Mouse (Mus musculus) liver, adult 2 months (tissue): ENCODE data around the gene Selenok. TPM values are rescaled to one million over a fixed set of nuclear protein-coding genes. Genes with fewer than 3 reads are reported as not detected.
A peak's percentile ranks its signal among the peaks of the same experiment; 100 is the strongest.

Source experiments
- DNase-seq: peaks from one replicate; pipeline ENCODE4 v3.0.0-alpha.2; 2011; ENCODE audit warnings: low read depth, low spot score; ENCODE audit errors: extremely low read depth
- H3K27ac ChIP-seq: fragments of 200-500 bp; replicated peaks from 2 replicates; pipeline ENCODE4 v1.5.1; 2012; ENCODE audit warnings: low read depth, mild to moderate bottlenecking, control low read depth, inconsistent platforms, low read length; ENCODE audit not compliant: insufficient read depth
- H3K27me3 ChIP-seq: fragments of 200-500 bp; 2 replicates; pipeline ENCODE4 v1.6.1; 2012; ENCODE audit warnings: mild to moderate bottlenecking, moderate library complexity, low read length, inconsistent platforms; ENCODE audit not compliant: control insufficient read depth, insufficient read depth
- H3K36me3 ChIP-seq: fragments of 200-500 bp; 2 replicates; pipeline ENCODE4 v1.6.1; 2012; ENCODE audit warnings: low read length, inconsistent platforms; ENCODE audit not compliant: control insufficient read depth, insufficient read depth
- H3K4me1 ChIP-seq: fragments of 200-500 bp; 2 replicates; pipeline ENCODE4 v1.6.1; 2011; ENCODE audit warnings: low read length; ENCODE audit not compliant: control insufficient read depth, insufficient read depth
- H3K4me3 ChIP-seq: fragments of 200-500 bp; 2 replicates; pipeline ENCODE4 v1.5.1; 2011; ENCODE audit warnings: low read depth, mild to moderate bottlenecking, control low read depth, low read length, moderate library complexity; ENCODE audit not compliant: insufficient read depth
- H3K79me2 ChIP-seq: fragments of 200-500 bp; 2 replicates; pipeline ENCODE4 v1.6.1; 2012; ENCODE audit warnings: inconsistent platforms, mild to moderate bottlenecking, low read length, moderate library complexity; ENCODE audit not compliant: control insufficient read depth, insufficient read depth
- H3K9ac ChIP-seq: fragments of 200-500 bp; 2 replicates; pipeline ENCODE4 v1.6.1; 2012; ENCODE audit warnings: low read depth, mild to moderate bottlenecking, control low read depth, inconsistent platforms, low read length
- CTCF ChIP-seq: fragments of 200-500 bp; IDR thresholded peaks from 2 replicates; pipeline ENCODE4 v1.5.1; 2011; ENCODE audit warnings: low read depth, low read length, control low read depth
- POLR2A ChIP-seq: fragments of 200-500 bp; IDR thresholded peaks from 2 replicates; pipeline ENCODE4 v1.6.1; 2011; ENCODE audit warnings: low read length, control low read depth; ENCODE audit not compliant: insufficient read depth; ENCODE audit errors: extremely low read depth
- WGBS: fragments of 180-500 bp; shearing (Covaris S2); methylation state at CpG from one replicate; pipeline ENCODE4 v1.1.7; 2018; 5-methylcytosine and 5-hydroxymethylcytosine counted together
- polyA plus RNA-seq: library from polyadenylated mRNA; depleted of rRNA; stranded (reverse); fragments of >200 nt; gene quantifications from 2 replicates; pipeline ENCODE4 v1.2.3, GENCODE M21; 2012; rRNA removed
- total RNA-seq: library from RNA; depleted of rRNA; stranded (reverse); fragments of >200 nt; gene quantifications from 2 replicates; pipeline ENCODE4 v1.2.3, GENCODE M21; 2014; rRNA removed

The Selenok gene
- 91.5 and 106 TPM in 2 replicates for total RNA-seq
- polyA plus RNA-seq: 35.8 and 40.8 TPM in 2 replicates

DNA sequence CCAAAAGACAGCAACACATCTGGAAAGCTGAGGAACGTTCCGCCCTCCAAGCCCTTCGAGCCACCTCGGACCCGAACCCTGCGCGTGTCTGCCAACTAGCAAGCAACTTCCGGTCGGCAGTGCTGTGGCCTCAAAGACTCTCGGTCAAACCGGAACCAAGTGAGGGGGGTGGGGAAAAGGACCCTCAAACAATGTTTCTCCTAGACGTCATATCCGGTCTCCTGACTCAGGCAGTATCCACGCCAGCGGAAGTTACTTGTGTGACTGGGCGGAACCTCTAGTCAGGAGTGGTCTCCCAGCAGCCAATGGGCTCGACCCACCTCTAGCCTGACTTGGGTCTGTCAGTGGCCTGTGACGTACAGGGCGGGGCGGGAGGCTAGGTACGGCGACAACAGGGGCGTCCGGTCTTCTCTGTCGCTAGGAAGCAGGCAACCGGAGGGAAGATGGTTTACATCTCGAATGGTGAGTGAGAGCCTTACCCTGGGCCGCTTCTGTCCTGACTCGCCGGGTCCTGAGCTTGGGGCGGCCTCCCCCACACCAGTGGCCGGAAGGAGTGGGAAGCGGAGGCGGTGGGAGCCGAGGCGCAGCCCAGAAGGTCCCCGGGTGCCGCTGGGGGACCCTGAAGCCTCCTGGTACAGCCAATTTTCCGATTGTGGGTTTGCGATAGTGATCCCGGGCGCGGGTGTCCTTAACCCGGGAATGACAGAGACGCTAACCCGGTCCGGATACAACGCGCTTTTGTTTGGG is at the start of gene Selenok:
TSS of gene Selenok (plus strand) at position 234 of the 747 bp plus-strand sequence.
- Histone ChIP-seq H3K36me3 (peaks cover 30% of the 10 kb centered on the region), H3K4me3 (peak within 1 kb of the TSS; percentile 88), H3K4me1 (peaks cover 12% of the 10 kb centered on the region), H3K27ac (peak within 1 kb of the TSS; percentile 90), H3K27me3 (no peaks in the 10 kb centered on the region), H3K79me2 (peaks cover 9% of the 10 kb centered on the region; the same call in 1 of the 2 replicates), H3K9ac (peak within 1 kb of the TSS; percentile 92)
- DNase-seq: peak; percentile 97
- under 1% methylated on average over 49 of the region's 49 CpGs for WGBS
- peak; percentile 85; the same call in 1 of the 2 replicates for TF ChIP-seq POLR2A
- no peak for TF ChIP-seq CTCF

- WGBS: 68% methylated on average over 4 of the region's 4 CpGs
- Histone ChIP-seq H3K36me3 (no peaks in the 10 kb centered on the region), H3K27ac (no peak overlapping the region), H3K79me2 (no peaks in the 10 kb centered on the region), H3K27me3 (no peaks in the 10 kb centered on the region), H3K9ac (no peak overlapping the region), H3K4me3 (no peak overlapping the region), H3K4me1 (no peaks in the 10 kb centered on the region)
- no peak for DNase-seq
- no peak for TF ChIP-seq CTCF
- TF ChIP-seq POLR2A: no peak
Measured at GRCm38 (mm10) chr14:29928966-29929365, 39.1 kb upstream of the Selenok start.

GRCm38 (mm10) chr14:29935516-29935915 is 32.6 kb upstream of the Selenok start:
- H3K36me3 ChIP-seq: no peaks in the 10 kb centered on the region
- no peaks in the 10 kb centered on the region for H3K27me3 ChIP-seq
- WGBS: 70% methylated on average over 5 of the region's 5 CpGs
- TF ChIP-seq CTCF (no peak), POLR2A (no peak)
- no peaks in the 10 kb centered on the region for H3K79me2 ChIP-seq
- H3K4me3 ChIP-seq: no peak overlapping the region
- DNase-seq: no peak
- no peak overlapping the region for H3K9ac ChIP-seq
- H3K27ac ChIP-seq: no peak overlapping the region
- H3K4me1 ChIP-seq: no peaks in the 10 kb centered on the region

GRCm38 (mm10) chr14:29937466-29937865 is 30.6 kb upstream of the Selenok start:
- Histone ChIP-seq H3K27ac (no peak overlapping the region), H3K27me3 (no peaks in the 10 kb centered on the region), H3K36me3 (no peaks in the 10 kb centered on the region), H3K4me3 (no peak overlapping the region), H3K79me2 (no peaks in the 10 kb centered on the region), H3K9ac (no peak overlapping the region), H3K4me1 (no peaks in the 10 kb centered on the region)
- no peak for DNase-seq
- TF ChIP-seq CTCF (no peak), POLR2A (no peak)
- WGBS: 90% methylated on average over 15 of the region's 15 CpGs

DNA sequence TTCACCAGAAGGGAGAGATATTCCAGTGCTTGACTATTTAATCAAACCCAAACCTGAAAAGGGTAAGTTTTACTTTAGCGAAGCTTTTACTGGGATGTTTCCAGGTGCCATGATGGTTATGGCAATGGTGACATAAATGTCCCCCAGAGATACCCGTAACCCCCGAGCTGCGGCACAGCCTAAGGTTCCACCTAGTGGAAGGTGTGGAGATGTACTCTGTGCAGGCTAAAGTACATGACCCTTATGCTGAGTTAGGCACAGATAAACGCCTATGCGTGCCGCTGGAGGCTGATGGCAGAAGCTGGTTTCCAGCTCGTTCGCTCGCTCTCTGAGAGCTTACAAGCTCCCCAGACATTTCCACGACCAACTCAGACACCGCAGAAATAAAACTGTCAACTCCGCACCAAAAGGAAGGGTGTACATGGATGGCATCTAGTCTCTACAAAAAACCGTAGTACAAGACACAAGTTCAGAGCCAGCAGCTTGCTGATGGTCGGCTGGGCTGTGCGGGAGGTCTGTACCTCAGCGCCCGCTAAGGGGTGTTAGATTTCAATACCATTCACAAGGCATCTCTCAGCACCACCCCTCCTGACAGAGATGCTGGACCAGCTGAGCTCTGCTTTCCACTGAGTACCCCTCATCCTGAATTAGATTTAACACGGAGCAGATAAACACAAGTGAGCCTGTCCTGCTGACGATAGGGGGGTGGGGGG is 28.4 kb upstream of the Selenok start:
- Histone ChIP-seq H3K4me3 (no peak overlapping the region), H3K36me3 (no peaks in the 10 kb centered on the region), H3K27me3 (peaks cover 3% of the 10 kb centered on the region; the same call in 1 of the 2 replicates), H3K27ac (no peak overlapping the region), H3K9ac (no peak overlapping the region), H3K4me1 (no peaks in the 10 kb centered on the region), H3K79me2 (no peaks in the 10 kb centered on the region)
- WGBS: 42% methylated on average over 20 of the region's 20 CpGs
- TF ChIP-seq POLR2A (no peak), CTCF (no peak)
- DNase-seq: no peak
